Mouse (Mus musculus) retina, embryonic 14.5 days (tissue): ENCODE data around the gene Cd83.

ENCODE experiments used
- DNase-seq: peaks from one replicate; pipeline ENCODE4 v3.0.0-alpha.2; 2015; ENCODE audit warnings: low spot score

Gene Cd83

DNA sequence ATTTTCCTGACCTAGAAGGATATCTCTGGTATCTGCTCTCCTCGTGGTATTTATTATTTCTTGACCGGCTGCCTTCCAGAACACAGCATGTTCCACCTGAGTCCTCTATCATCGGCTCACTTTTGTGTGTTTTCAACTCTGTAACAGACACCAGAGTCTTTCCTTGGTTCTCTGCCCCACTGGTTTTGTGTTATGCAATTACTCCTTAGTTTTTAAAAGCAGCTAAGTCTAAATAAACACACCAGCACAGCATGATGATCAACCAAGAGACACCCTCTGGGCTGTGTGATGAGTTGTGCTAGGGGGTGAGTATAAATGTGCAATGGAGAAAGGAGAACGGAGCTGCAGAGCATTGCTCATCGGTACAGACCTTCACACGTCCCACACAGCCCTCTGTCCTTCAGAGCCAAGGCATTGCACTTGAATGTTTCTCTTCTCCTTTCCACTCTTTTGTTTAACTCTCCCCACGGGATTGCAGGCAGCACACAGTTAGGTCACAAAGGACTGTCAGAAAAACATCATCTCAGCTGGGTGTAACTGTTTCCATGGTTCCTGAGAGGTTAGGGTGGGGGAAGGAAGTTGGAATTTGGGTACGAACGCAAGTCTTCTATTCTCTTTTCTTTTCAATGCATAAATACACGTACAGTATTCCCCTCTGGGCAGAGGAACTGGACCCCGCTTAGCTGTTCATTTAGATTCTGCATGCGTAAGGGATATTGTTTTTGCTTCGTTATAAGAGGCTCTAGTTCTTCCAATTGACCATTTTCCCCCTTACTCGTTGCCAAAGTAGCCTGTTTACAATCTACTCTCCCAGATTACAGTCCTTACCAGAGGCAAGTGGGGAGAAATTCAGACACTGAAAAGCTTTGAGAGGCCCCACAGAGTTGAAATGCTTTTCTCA is 22.0 kb downstream of the Cd83 start:
- DNase-seq = no peak

DNA sequence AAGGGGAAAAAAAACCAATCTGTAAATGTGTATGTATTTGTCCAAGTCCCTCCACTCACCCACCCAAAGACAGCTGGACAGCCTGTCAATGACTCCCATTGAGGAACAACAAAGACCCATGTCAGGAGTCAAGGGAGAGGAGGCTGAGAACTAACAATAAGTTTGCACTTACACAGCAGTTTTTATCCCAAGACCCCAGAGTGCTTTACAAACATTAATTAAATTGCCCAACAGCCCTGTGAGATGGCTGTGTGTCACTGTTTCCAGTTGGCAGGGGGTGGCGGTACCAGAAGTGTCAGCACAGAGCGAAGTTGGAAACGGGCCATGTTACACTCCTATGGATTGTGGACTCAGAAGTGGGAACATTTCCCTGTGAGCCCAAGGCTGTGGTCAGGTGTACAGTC is 22.7 kb downstream of the Cd83 start:
- DNase-seq = no peak

DNA sequence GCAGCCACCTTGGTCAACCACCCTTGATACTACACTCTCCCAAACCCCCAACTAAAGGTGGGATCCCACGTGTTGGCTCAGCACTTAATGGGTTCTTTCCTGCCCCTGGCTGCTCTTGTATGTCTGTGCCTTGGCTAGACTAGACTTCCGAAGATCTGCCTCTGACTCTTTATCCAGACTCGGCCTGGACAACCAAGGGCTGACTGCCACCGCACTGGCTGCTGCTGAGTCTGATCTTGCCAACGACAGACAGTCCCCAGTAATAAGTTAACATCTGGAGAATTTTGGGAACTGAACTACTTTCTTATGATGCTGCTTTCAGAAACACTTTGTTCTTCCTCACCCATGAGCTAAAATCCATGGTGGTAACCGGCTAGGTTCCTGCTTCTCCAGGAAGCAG is 26.0 kb downstream of the Cd83 start:
- DNase-seq = no peak

DNA sequence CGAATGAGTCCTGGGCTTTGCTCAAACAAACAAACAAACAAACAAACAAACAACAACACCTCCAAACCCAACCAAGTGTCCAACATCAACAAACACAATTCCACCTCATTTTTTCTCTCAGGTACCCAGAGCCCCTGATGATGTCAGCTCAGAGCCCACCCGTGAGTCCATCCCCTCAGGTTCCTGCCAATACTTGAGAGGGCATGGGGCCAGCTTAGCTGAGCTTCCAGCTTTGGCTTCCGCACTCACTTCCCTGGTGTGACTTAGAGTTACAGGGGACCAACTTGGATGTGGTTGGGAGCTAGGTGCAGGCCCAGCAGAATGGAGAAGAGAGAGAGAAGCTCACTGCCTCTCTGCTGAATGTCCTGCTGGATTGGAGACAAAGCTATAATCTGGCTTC is 27.3 kb downstream of the Cd83 start:
- no peak for DNase-seq

DNA sequence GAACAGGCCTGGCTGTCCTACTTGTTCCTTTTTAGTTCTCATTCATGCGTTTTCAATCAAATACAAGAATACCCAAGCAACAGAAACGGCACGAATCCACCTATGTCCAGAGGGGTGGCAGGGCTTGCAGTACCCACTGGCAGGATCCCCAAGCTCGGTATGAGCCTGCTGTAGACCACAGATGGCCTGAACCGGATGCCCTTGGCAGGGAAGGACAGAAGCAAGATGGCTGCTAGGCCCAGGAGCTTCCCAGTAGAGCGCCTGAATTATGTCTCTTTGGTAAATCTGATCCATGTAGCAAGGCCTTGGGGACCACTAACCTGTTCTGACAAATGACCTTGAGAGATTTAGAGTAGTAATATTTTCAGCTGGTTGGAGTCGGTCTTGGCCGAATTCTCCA is 28.9 kb downstream of the Cd83 start:
- no peak for DNase-seq

DNA sequence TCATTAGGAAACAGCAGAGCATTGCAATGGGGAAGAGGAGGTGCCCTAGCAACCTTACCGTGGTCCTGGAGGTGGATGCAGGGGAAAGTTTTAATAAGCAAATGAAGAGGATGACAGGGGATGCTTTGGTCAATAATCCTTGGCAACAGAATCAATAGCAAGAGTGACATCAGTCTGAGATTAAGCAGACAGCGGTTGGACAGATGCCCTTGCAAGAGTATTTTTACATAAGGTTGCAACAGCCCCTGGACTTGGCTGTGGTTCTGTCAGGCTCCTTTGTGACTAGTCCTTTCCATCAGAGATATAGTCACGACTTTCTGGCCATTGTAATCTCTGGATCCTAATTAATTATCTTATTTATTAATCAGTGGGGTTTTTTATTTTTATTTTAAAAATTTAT is 32.9 kb downstream of the Cd83 start:
- no peak for DNase-seq

DNA sequence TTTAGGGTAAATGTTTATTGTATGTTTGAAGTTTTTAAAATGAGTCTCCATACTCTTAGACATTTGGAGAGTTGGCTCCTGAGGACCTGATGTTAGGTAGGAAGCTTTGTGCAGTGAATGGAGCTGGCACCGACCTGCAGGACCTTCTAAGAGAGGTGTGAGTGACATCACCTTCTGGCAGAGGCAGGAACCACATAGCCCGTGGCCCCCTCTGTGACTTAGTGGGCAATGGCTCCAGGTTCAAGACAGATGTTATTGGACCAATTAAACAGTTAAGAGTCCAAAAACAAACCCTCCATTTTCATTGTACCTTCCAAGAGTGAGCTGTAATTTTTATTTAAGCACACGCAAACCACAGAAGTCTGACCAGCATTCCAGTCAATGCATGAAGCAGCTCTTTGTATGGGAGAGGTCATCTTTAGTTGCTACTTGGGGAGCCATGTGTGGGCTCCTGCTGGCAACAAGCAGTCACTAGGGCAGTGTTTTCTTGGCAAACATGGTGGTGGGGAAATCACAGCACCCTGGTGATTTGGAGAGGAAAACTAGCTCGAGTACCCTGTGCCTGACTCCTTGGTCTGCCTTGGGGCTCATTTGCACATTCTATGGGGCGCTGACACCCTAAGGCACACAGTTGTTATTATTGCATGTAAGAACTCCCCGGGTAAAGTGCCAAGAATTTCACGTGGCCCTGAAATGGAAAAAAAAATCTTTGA is 33.9 kb downstream of the Cd83 start:
- DNase-seq = no peak

DNA sequence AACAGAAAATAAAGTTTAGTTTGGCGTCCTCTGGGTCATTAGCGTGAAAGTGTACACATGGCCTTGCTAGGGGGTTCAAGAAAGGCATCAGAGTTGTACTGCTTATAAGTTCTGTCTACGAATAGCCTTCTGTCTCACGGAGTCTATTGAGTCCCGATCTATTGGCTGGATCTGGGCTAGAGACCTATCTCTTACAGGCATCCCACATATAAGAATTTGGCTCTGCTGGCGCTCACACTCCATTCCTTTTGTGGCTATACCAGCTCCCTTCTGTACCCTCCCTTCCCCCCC is 34.4 kb downstream of the Cd83 start:
- no peak for DNase-seq

DNA sequence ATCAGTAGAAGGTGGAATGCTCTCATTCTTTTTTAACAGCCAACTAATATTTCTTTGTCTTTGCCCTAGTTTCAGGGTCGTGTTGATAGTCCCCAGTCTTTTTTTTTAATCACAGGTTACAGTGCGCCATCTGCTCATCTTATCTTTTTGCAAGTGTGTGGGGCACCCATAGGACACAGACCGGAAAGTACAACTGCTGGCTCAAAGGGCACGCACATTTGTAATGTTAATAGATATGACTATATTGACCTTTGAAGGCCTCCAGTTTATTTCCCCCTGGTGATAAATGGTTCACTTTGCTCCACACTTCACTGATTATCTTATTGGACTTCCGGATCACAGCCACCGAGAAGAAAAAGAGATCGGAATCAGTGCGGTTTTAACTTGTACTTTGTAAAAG is 35.5 kb downstream of the Cd83 start:
- DNase-seq = no peak

DNA sequence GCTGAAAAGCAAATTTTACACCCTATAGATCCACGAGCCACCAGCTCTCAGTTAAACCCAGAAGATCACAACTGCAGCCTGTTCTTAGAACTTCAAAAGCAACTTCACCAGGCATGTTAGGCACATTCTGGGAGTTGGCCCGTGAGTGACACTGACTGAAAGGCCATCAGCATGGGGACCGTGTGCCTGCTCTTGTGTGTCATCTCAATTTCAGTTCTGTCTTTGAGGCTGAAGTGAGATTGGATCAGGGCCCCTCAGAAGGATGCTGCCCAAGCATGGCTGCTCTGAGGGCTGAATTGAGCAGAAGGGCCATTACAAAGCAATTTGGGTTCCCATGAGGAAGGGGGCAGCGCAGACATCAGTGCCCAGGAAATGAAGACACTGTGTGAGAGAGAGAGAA is 37.7 kb downstream of the Cd83 start:
- DNase-seq = no peak

DNA sequence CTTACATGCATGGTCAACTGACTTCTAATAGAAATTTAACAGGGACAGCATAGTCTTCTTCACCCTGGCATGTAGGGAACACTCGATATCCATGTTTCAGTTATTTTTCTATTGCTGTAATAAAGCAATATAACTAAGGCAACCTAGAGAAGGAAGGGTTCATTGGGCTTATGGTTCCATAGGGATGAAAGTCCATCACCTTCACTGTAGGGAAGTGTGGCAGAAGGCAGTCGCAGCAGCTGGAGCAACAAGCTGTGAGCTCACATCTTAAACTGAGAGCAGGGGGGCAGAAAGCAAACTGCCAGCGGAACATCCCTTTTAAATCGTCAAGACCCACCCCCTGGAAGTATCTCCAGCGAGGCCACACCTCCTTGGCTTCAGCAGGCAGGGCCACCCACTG is 44.1 kb downstream of the Cd83 start:
- no peak for DNase-seq

DNA sequence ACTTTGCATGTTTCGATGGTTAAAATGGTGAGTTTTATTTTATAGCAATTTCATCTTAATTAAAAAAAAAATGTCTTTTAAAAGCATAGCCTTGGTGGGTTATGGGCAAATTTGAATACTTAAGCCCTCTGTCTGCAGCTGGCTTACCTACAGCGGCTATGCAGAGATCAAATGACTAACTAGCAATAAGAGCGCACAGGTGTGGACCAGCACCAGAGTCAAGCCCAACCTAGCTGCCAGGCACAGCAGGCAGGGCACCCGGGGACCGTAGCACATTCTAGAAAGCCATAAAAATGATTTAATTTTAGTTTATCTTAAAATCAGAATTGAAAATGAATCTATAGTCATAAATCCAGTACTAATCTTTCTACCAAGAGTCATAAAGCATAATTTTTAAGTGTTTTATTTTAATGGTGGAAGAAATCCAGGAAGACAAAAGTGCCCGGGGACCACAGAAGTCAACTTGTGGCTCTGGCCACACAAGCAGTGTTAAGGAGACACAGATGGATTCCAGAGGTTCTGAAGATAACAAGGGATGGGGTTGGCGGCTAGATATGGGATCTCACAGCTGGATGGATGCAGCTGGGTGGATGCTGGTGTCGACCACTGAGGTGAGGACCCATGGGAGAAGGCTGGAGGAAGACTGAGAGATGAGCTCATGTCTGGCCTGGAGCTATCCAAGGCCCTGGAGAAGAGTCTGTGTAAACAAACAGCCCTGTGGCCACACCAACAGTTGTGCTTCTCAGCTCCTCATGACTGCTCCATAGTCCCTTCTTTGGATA is 46.5 kb downstream of the Cd83 start:
- DNase-seq = no peak

DNA sequence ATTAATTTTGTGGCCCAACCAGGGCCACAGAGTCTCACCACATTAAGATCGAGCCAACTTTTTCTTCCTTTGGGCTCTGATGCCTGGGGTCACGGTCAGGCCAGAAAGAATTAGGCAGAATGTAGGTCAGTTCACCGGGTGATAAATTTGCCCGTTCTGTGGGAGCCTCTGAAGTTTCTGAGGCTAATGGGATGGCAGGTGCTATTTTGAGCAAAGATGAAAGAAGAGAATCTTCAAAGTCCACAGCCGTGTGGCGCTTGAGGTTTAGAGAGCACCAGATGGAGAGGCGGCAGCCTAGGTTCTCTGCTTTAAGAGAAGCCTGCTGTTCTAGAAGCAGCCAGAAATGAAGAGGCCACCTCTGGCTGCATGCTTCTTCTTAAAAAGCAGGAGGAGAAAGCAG is 48.2 kb downstream of the Cd83 start:
- peak; percentile 30 for DNase-seq

DNA sequence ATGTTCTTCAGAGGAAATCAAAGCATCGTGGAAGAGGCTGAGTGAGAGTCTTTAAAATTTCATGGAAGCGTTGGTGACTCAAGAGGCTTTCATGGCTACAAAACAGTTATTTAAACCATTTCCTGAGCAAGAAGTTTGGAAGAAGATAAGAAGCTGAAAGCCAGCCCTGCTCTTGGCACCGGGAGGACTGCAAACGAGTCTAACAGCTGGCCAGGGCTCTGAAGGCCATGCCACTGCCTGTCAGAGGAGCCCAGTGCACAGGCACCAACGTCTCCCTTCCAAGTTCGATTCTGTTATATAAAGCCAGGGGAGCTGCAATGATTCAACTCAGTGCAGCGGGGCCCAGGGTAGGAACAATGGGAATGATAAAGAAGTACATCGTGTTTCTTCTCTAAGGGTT is 51.8 kb downstream of the Cd83 start:
- DNase-seq = no peak

DNA sequence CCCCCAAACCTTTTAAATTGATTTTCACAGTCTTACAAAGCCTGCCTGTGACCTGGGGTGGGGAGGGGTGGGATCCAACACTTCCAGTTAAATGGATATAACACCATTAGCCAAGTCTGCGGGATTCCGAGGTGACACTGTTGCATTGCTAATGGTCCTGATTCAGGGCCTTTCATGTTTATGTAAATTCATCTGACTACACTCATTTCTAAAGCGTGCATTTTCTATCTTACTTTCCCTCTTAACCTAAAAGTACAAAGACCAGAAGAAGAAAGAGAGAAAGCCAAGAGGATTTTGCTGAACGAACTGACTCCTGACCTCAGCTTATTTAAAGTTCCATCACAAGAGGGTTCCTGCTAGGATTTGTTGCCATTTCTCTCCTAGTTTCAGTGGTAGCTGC is 53.2 kb downstream of the Cd83 start:
- DNase-seq = no peak

DNA sequence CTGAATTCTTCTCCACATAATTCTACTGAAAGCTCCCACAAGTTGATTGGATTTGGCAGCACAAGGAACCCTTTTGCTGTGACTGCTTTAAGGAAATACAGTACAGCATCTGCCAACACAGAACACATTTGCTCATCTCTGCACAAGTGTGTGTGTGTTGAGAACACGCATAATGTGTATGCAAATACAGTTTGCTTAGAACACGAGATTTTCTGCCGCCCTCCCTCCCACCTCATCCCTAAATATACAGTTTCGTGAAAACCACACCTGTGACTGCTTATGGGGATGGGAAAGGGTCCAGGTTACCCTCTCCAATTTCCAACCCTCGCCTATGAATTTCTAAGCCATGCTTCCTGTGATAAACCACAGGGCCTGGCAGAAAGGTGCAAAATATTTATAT is 60.6 kb downstream of the Cd83 start:
- no peak for DNase-seq

DNA sequence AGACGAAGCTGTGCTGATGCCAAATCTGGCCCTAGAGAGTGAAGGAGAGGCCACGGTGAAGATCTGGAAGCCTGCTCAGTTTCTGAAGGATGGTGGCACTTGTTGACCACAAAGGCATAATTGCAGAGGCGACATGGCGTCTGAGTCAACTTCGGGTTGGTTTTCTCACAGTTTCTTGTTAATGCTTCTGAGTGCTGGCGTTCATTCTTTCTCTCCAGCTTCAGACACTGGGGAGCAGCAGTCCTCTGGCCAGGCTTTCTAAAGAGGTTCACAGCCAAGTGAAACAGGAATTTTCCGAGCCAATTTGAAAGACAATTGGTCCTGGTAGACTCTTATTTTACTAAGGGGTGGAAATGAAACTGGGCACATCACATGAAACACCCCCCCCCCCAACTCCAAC is 62.6 kb downstream of the Cd83 start:
- no peak for DNase-seq

DNA sequence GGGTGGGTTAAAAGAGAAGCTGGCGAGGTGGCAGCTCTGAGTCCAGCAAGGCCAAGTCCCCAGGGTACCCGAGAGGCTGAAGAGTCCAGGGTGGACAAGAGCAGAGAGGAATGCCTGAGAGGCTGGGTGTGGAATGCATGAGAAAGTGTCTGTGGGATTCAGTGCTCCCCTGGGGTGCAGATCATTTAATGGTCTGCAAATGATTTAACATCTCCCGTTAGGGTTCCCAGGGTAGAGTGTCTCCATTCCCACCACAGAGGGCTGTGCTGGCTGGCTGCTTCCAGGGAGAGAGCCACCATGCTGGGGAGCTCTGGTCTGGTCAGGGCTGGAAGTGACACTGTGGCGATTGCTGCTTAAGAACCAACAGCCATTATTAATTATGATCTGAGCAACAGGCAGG is 65.2 kb downstream of the Cd83 start:
- DNase-seq = no peak

DNA sequence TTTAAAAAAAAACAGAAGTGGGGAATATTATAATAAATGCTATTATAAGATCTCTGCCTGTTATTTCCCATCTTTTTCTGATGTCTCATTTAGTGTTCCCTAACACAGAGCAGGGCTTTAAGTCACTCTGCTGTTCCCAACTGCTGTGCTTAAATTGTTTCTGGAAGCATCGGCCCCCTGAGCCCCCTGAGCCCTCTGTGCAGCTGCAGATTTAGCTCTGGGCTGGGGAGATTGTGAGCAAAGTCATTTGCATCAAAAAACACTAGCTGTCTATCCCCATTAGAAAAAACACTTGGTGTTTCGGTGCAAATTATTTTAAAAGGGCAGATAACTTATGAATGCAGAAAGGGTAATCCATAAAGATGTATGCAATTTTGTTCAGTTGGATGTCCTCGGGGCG is 66.5 kb downstream of the Cd83 start:
- DNase-seq = no peak
